Mouse (Mus musculus) small intestine, adult 2 months (tissue): Measurements from ENCODE around the gene Spsb1.

Source experiments
- CTCF ChIP-seq: fragments of 200-500 bp; IDR thresholded peaks from 2 replicates; pipeline ENCODE4 v1.5.1; 2012; ENCODE audit warnings: low read depth, mild to moderate bottlenecking, control low read depth, inconsistent platforms, low read length, moderate library complexity, mixed read lengths; ENCODE audit not compliant: insufficient replicate concordance, insufficient read length; ENCODE audit errors: extremely low read depth
- POLR2A ChIP-seq: fragments of 200-500 bp; IDR thresholded peaks from 2 replicates; pipeline ENCODE4 v1.6.1; 2012; ENCODE audit warnings: low read depth, mild to moderate bottlenecking, control low read depth, inconsistent platforms, low read length, moderate library complexity

GRCm38 (mm10) chr4:149858097-149858496, 96.7 kb downstream of the Spsb1 start:
- TF ChIP-seq CTCF (no peak), POLR2A (no peak)
